Mouse (Mus musculus) heart, adult 11 months (tissue): Measurements from ENCODE around the gene Cryba4.
A peak's percentile ranks its signal among the peaks of the same experiment; 100 is the strongest.

Experiments
- DNase-seq: peaks from one replicate; pipeline ENCODE4 v3.0.0; 2022

Gene Cryba4

DNA sequence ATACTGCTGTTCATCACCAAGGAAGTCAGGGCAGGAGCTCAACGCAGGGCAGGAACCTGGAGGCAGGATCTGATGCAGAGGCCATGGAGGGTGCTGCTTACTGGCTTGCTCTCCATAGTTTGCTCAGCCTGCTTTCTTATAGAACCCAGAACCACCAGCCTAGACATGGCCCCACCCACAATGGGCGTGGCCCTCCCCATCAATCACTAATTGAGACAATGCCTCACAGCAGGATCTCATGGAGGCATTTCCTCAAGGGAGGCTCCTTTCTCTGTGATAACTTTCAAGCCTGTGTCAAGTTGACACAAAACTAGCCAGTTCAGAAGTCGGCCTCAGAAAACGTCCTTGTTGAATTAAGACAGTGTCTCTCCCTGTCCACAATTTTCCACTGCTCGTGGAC, 16.5 kb downstream of the Cryba4 start:
- no peak for DNase-seq

DNA sequence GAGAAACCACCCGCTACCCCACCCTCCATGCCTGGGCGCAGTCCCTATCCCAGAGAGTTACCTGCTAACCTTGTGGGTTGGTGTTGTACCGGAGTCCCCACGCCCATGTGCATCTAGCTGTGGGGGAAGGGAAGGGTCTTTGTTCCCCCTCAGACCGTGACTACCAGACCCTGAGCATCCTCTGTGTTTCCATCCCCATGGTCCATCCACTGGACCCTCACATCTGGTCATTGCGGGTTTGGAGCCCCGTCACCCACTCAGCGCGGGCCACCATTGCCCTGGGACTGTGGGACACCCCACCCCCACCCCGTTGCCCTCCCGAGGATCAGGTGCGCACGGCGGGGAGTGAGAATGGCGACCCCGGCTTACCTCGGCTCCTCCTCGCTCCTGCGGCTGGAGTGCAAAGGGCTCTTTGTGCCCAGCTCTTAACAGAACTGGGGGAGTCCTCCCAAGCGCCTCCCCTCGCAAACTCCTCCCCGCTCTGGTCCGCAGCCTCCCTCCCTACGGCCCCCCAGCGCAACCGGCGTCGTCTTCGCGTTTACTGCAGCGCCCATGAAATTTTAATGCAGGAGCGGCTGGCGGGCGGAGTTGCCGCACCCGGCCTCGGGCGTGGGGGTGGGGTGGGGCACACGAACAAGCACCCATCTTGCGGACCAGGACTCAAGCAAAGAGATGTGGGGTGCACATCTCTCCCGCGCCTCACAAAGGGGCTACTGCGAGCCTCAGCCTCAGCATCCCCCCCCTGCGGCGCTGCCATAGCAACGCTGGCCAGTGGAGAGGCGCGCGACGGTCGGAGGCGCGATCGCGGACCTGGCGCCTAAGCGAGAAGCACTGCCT, 23.9 kb downstream of the Cryba4 start:
- DNase-seq, result no peak

DNA sequence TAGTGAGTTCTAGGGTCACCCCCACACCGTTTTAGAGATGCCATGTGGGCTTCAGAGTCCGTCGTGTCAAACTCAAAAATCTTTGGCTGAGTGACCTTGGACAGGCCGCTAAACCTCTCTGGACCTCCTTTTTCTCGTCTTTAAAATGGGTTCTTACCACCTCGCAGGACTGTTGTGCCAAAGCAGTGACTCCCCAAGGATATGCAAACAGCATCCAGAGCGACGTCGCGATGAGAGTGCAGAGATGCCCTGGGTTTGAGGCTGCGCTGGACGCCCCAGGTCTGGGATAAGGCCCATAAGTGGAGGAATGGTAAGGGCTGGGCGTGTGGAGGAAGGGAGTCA, 24.4 kb downstream of the Cryba4 start:
- DNase-seq, result no peak

DNA sequence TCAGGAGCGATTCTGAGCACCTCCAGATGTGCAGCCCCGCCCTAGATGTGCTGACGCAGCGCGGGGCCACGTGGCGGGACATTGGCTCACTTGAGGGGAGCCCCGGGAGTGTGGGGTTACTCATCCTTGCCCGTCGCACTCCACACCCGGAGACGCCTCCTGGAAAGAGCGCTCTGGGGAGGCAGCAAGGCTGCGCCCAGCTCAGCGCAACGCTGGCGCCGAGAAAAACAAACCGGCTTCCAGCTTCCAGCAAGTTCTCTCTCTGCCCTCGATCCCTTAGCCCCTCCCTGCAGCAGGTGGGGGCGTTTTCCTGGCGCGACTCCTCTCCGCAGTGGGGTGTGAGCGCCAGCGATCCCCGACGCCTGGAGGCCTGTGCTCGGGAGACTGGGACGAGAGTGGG, 25.0 kb downstream of the Cryba4 start:
- DNase-seq, result no peak

DNA sequence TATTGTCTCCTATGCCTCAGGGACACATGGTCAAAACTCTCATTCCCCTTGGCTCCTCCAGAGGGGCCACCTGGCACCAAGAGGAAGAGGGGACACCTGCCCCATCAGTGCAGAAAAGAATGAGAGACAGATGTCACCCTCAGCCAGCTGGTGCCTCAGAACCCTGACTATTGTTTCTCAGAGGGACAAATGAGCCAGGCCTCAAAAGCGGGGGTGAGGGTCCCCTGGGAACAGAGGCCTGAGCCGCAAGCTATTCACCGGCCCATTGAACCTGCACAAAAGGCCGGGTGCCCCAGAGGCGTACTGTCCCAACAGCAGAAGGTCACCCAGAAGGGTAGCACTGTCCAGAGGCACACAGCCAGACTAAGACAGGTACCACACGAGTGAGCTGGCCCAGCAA, 26.7 kb downstream of the Cryba4 start:
- peak; percentile 82 for DNase-seq

DNA sequence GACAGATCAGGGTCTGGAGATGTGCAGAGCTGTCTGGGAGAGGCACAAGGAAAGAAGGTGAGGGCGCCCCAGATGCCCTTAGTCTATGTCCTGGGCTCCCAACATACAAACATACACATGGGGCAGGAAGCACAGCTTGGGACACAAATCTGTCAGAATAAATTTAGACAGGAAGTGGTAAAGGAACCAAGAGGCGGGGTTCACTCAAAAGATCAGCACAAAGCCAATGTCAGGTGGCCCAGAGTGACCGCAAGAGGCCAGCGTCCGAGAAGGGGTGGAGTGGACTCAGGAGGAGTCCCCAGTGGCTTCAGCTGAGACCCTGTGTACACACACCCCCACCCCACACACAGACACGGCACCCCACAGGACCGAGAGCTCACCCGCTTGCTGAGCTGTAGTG, 32.1 kb downstream of the Cryba4 start:
- no peak for DNase-seq

DNA sequence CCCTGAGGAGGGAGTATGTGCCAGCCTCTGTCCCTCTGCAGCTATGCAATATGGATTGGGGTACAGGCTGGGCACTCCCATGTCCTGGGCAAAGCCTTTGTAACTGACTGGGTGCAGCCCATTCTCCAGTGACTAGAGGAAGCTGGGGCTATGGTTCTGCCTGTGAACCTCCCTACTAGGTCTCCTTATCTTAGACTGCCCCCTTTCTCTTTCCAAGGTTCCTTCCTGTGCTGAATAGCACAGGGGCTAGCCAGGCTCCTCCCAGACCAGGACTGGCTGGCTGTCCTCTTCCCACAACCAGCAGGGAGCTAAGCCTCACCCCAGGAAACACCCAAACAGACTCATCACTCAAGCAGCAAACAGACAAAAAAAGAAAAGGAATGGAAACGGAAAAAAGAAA, 32.9 kb downstream of the Cryba4 start:
- DNase-seq, result no peak

DNA sequence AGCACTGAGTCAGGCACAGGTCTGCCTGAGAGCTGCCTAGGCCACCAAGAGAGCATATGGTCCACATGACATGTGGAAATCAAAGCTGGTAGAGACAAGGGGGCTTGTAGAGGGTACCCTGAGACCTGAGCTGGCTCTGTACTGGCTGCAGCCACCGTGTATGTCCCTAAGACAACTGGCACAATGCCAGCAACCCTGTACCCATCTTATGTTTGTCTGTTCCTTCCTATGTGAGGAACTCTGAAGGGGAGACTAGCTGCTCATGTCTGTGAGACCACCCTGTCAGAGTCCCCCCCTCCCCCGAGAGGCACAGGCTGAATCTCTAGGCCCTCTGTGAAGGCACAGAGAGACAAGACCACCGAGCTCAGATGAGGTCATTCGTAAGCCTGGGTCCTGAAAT, 33.6 kb downstream of the Cryba4 start:
- no peak for DNase-seq

DNA sequence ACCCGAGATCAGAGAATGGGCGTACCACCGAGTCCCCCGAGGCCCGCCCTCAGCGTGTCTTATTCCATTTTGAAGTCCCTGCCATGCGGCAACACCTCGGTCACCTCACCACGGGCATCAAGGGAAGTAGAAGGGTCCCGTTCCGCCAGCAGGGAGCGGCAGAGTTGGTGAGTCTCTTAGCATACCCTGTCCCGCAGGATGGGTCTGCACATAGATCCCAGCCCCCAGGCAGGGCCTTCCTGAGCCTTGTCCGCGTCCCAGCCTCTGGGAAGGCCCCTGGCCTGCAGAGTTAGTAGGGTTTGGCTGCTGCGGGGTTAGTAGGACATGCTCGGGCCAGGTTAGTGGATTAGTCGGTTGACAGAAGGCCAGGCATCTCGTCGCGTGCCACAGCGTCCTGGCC, 35.3 kb downstream of the Cryba4 start:
- no peak for DNase-seq

DNA sequence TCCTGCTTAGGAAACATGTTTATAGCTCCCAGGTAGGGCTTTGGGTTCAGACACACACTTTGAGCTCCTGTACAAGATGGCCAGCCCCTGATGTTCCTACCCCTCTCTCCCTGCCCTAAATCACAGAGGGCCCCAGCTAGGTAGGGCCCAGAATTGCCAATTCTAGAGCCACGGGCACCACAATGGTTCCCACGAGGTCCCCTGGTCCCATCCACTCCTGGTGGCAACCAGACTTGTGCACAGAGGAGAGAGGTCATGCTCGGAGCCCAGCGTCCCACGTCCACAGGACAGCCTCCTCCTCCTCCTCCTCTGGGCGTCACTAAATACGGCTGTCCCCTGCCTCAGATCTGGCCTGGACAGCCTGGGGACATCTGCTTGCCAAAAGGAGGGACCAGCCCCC, 36.0 kb downstream of the Cryba4 start:
- DNase-seq, result no peak

DNA sequence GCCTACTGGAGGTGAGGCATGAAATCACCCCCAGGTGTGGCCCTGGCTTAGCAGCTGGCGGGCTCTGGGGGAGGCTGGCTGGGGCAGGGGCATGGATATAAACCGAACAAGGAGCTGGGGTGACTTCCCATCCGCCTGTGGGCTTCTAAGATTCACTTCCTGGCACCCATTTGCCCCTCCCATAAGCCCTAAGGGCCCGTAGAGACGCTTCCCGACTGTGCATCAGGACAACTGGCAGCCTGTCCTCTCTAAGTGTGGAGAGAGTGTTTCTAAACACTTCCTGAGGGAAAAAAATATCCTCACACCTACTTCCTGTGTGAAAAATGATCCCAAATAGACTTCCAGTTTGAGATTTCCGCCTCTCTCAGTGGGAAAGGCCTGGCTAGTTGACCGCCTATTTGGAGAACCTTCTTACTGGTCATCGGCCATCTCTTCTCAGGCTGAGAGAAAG, 36.5 kb downstream of the Cryba4 start:
- DNase-seq, result peak; percentile 88

DNA sequence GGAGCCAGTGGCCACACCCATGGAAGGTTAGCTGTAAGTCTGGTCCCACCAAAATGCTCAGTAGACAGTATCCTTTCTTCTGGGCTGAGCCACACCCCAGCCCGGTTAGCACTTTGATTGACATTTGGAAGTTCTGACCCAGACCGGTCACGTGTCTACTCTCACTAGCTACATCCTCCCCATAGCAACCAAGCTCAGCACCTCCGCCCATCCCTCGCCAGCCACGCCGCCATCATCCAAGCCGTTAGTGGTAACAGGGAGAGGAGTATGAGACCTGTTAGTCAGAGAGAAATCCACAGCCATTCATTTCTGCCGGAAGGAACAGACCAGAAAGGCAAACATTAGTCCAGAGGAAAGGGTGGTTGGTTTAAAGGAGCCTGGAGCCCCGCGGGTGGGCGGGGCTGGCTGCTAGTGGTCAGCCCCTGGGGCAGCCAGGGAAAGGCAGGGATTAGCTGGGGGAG, 37.0 kb downstream of the Cryba4 start:
- no peak for DNase-seq

DNA sequence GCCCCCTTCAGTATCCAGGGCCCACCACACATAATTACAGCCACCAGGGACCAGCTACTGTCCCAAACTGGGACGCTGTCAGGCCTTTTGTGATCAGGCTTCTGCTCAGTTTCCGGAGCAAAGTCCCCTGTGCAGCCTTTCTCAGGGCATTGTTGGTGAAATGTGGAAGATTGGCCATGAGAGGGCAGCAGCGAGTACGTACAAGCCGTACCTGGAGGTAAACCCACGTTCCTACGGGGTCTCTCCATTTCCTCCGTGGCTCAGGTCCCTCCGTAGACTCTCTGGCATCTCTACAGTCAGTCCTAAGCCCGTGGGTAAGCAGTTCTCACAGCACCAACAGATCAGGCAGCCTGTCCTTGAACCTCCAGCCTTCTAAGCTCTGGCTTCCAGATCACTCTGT, 37.9 kb downstream of the Cryba4 start:
- peak; percentile 93 for DNase-seq

DNA sequence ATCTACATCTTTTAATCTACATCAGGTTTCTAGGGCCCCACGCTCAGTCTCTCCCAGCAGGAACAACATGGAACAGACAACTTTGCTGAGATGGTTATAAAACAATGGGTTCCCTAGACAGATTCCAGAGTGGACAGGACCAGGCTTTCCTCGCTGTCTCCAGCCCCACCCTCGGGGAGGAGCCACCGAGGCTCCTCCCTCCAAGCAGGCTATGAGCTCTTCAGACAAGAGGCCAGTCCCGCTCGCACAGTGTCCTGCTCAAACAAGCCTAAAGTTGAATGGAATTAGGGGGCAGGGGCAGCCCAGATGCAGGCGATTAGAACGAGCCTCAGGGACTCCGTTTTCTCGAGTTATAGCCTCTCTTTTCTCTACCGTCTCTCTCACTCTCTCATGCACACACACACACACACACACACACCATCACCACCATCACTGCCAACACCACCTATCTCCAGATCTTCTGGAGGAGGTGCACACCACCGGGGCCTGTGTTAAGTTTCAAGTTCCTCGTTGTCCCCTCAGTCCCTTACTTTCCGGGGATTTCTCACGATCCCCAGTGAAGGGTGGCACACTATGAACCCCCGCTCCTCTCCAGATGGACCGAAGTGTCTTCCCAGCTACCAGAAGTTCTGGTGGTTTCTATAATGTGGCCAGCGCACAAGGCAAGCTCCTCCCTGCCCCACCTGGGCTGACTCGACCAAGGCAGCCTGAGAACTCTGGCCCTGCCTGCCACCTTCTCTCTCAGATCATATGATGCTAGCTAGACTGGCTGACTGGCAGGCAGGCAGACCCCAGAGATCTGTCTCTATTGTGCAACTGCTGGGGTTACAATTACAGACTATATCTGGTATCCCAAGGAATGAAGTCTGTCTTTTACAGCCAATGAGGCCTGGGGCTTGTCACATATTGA, 38.7 kb downstream of the Cryba4 start:
- DNase-seq, result peak; percentile 78

DNA sequence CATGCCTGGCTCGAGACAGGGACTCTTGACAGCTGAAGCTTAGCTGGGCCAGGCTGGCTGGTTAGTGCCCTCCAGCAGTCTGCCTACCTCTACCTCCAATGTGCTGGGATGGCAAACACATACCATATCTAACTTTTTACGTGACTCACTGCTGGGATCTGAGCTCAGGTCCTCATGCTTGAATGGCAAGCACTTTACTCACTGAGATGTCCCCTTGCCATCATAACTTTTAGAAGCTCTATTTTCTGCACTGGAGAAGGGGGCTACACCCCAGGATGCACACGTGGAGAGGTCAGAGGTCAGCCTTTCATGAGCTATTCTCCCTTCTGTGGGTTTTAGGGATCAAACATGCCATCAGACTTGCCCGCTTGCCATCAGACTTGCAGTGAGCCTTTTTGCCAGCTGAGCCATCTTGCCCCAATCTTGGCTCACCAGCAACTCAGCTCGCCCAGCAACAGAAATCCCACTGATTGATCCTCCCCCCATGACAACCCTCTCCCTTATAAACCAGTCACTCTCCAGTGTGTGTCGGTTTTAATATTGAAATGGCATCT, 39.5 kb downstream of the Cryba4 start:
- DNase-seq, result no peak

DNA sequence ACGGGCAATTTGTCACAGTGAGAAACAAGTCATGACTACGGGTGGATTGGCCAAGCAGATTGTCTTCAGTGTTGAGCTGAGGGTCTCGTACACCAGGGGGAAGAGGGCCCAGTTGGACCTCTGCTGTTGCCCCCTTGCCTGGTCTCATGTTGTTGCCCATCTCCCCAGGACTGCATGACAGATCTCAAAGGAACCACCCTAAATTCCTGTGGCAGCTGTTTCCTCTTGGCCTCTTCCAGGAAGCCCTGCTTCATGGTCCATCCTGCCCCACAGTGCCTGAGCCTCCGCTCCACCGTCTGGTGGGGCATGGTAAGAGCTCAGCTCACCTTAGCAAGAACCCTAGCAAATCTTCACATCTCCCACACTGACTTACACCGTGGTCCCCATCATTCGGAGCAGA, 40.4 kb downstream of the Cryba4 start:
- DNase-seq, result peak; percentile 79

DNA sequence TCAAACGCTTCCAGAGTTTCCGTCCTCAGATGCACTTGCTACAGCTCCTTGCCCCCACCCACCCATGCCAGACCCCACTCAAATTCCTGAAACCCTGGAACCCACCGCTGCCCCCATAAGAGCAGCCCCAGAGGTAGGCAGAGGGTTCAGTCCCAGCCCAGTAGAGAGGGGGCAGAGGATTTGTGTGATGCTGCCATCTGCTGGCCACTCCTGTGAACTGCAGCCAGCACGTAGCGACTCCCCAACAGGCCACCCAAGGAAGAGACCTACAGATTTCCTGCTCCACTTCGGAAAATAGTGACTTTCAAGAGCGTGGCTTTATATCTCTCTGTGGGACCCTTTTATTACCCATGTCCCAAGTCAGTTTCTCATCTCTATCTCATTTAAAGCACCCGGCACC, 42.2 kb downstream of the Cryba4 start:
- DNase-seq, result peak; percentile 92

DNA sequence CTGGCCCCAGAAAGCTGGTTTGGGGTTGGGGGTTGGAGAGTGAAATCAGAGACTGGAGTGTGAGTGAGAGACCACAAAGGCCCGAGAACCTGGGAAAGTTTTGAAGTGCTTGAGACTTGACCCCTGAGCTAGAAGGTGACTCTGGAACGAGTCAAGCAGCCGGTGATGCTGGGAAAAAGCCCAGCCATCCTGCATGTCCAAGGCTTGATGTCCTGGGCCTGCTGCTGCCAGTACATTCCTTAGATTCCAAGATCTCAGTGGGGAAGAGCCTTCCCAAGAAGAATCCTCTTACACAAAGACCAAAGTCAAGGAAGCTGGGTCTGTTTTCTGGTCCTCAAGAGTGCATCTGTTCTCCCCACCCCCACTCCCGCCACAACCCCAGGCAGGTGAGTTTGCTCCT, 44.0 kb downstream of the Cryba4 start:
- DNase-seq, result no peak

DNA sequence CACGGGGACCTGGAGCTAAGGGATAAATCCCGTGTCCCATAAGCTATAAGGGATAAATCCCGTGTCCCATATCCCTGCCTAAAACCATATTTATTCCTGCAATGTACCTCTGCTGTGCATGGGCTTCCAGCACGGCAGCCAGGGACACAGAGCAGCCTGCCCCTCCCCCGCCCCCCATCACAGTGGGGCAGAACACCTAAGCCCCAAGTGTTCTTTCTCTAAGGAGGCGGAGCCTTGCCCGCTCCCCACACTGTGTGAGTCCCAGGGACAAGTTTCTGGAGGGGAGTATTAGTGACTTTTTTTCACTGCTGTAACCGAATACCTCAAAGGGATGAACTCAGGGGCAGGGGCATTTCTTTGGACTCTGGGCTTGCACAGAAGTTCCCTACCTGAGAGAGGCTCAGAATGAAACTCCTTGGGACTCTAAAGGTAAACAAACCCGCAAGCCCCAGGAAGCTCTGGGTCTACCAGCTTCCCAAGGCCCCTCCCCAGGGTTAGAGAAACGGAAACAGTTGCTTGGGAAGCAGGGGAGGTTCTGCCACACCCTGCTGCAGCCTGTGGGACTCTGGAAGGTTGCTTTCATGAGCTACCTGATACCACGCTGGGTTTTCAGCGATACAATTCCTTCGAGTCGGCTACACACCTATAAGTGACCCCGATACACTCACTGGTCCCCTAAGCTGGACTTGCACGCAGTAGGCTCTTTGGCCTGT, 45.6 kb downstream of the Cryba4 start:
- peak; percentile 83 for DNase-seq

DNA sequence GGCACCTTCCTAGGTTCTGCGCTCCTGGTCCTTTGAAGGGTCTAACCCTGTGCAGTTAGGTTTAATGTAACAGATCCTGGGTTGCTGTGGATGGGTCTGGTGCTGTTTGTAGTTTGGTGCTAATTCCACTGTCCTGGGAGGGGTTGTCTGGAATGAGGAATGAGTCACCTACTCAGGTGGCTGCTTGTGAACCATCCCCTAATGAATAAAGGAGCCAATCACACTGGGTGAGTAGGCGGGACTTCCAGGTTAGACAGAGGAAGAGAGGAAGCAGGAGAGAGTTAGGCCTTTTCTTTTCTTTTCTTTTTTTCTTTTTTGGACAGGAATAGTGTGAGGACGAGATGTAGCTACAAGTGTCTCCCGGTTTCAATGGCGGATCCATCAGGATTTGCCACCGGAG, 52.7 kb downstream of the Cryba4 start:
- no peak for DNase-seq
